Mouse (Mus musculus) erythroblast, embryonic 14.5 days (primary cell): ENCODE data around the gene Mtg2.

Source experiments
- GATA1 ChIP-seq: IDR thresholded peaks from 2 replicates; pipeline ENCODE4 v1.6.1; 2012; ENCODE audit warnings: low read length, inconsistent platforms, mixed read lengths
- TAL1 ChIP-seq: IDR thresholded peaks from 3 replicates; pipeline ENCODE4 v1.6.1; 2012; ENCODE audit warnings: low read length, inconsistent platforms, mixed read lengths

GRCm38 (mm10) chr2:180095711-180096110 lies 25.3 kb downstream of the Mtg2 start:
- TF ChIP-seq GATA1 = no peak
- no peak for TF ChIP-seq TAL1
